Mouse (Mus musculus) subcutaneous adipose tissue, adult 2 months (tissue): ENCODE results near the gene Sdr39u1. TPM values are rescaled to one million over a fixed set of nuclear protein-coding genes. Genes with fewer than 3 reads are reported as not detected.

Experiments
- polyA plus RNA-seq: library from polyadenylated mRNA; depleted of rRNA; stranded (reverse); fragments of >200 nt; gene quantifications from 2 replicates; pipeline ENCODE4 v1.2.3, GENCODE M21; 2012; ENCODE audit warnings: low replicate concordance; rRNA removed

The Sdr39u1 gene
- polyA plus RNA-seq, result 66.2 and 69.6 TPM in 2 replicates

DNA sequence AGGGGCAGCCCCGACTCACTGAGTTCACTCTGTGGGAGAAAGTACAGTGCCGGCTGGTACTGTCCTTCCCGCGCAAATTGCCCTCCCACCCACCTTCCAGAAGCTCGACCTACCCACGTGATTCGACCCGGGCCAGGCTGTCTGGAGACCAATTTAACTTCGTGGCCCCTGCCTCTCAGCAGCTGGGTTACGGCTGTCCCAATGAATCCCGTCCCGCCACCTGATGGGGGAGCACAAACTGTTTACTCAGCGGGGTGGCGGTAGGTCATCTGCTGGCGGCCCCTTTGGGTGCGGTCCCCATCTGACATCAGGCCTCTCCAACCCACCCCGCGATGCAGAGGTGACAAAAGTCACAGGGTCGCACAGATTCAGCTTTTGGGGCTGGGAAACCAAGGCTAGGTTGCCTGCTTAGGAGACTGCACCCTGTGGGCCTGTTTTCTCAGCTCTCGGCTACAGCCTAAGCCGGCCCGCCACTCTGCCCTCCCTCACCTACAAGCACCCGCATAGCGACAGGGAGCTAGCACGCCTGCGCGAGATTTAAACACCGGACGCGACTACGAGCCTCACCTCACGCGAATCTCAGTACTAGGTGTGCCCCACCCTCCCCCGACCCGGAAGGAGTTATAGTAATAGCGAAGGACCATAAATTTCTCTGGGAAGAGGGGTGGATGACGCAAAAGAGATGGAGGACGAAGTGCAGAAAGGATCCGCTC, at the start of gene Sdr39u1:
Sdr39u1 (minus strand) TSS at position 593 of the 713 bp plus-strand sequence.

GRCm38 (mm10) chr14:55944575-55944974, 44.5 kb upstream of the Sdr39u1 start, which contains the start of gene Cma1:
Cma1 (minus strand) TSS chr14:55944675.

GRCm38 (mm10) chr14:55884713-55885113, 15.4 kb downstream of the Sdr39u1 start, which contains the start of gene Khnyn:
Khnyn (plus strand) TSS chr14:55884947.

GRCm38 (mm10) chr14:55884166-55884565, 15.9 kb downstream of the Sdr39u1 start, which contains the start of gene Cbln3:
Cbln3 (minus strand) TSS chr14:55884392.

GRCm38 (mm10) chr14:55853621-55854285, 46.3 kb downstream of the Sdr39u1 start, which contains the start of gene Nynrin:
Nynrin (plus strand) TSS chr14:55854010.

Other genes starting within 250 kb of the Sdr39u1 start
- gene Mdp1, start 239.8 kb downstream of the Sdr39u1 start, polyA plus RNA-seq, result 31.3 and 35.2 TPM in 2 replicates
- gene Gmpr2, start 228.4 kb downstream of the Sdr39u1 start, polyA plus RNA-seq, result 28.6 and 31.3 TPM in 2 replicates
- 292 and 416 TPM in 2 replicates for gene Nedd8, start 228.2 kb downstream of the Sdr39u1 start, polyA plus RNA-seq
- gene Tinf2, start 218.5 kb downstream of the Sdr39u1 start, polyA plus RNA-seq, result 12.3 and 17.1 TPM in 2 replicates
- 0.60 and 2.2 TPM in 2 replicates for gene Tgm1, start 186.4 kb downstream of the Sdr39u1 start, polyA plus RNA-seq
- gene Rabggta, start 178.0 kb downstream of the Sdr39u1 start, polyA plus RNA-seq, result 34.6 and 47.9 TPM in 2 replicates
- 95.6 and 110 TPM in 2 replicates for gene Dhrs1, start 154.6 kb downstream of the Sdr39u1 start, polyA plus RNA-seq
- 14.6 and 30.0 TPM in 2 replicates for gene Nop9, start 154.6 kb downstream of the Sdr39u1 start, polyA plus RNA-seq
- gene Cideb, start 141.8 kb downstream of the Sdr39u1 start, polyA plus RNA-seq, result 2.5 and 4.1 TPM in 2 replicates
- gene Ltb4r2, start 138.9 kb downstream of the Sdr39u1 start, polyA plus RNA-seq, result 0.06 and 0.14 TPM in 2 replicates
- 2.3 and 4.5 TPM in 2 replicates for gene Ltb4r1, start 134.3 kb downstream of the Sdr39u1 start, polyA plus RNA-seq
- 29.4 and 44.4 TPM in 2 replicates for gene Adcy4, start 116.2 kb downstream of the Sdr39u1 start, polyA plus RNA-seq
- 14.6 and 21.8 TPM in 2 replicates for gene Ripk3, start 111.4 kb downstream of the Sdr39u1 start, polyA plus RNA-seq
- 17.6 and 94.3 TPM in 2 replicates for gene Nfatc4, start 77.1 kb downstream of the Sdr39u1 start, polyA plus RNA-seq
- gene Nynrin, start 46.3 kb downstream of the Sdr39u1 start, polyA plus RNA-seq, result 5.7 and 24.4 TPM in 2 replicates
- 0.13 and 0.48 TPM in 2 replicates for gene Cbln3, start 15.9 kb downstream of the Sdr39u1 start, polyA plus RNA-seq
- 17.0 and 28.5 TPM in 2 replicates for gene Khnyn, start 15.3 kb downstream of the Sdr39u1 start, polyA plus RNA-seq
- 2.2 and 10.2 TPM in 2 replicates for gene Cma1, start 44.4 kb upstream of the Sdr39u1 start, polyA plus RNA-seq
- not detected in 2 replicates for gene Cma2, start 50.7 kb upstream of the Sdr39u1 start, polyA plus RNA-seq
- gene Mcpt1, start 117.7 kb upstream of the Sdr39u1 start, polyA plus RNA-seq, result not detected in 2 replicates
- not detected in 2 replicates for gene Mcpt9, start 130.2 kb upstream of the Sdr39u1 start, polyA plus RNA-seq
- gene Mcpt2, start 141.7 kb upstream of the Sdr39u1 start, polyA plus RNA-seq, result not detected in 2 replicates
- 1.1 and 8.6 TPM in 2 replicates for gene Mcpt4, start 162.0 kb upstream of the Sdr39u1 start, polyA plus RNA-seq
- gene Mcpt8, start 185.0 kb upstream of the Sdr39u1 start, polyA plus RNA-seq, result not detected in 2 replicates
- gene Ctsg, start 202.3 kb upstream of the Sdr39u1 start, polyA plus RNA-seq, result not detected in 2 replicates
- 0.14 TPM in 1 of 2 replicates, not detected in the other for gene Gzme, start 220.3 kb upstream of the Sdr39u1 start, polyA plus RNA-seq
- gene Gzmd, start 232.3 kb upstream of the Sdr39u1 start, polyA plus RNA-seq, result 0.86 TPM in 1 of 2 replicates, not detected in the other